Mouse (Mus musculus) urinary bladder, postnatal 10 days (tissue): Measurements from ENCODE around the gene Cnpy2.
"Not testable (repeated sequence)": the region's sequence is repeated elsewhere in the genome, so short reads cannot be mapped to it uniquely, and the experiment has no call there.

Experiments used
- DNase-seq: peaks from one replicate; pipeline ENCODE4 v3.0.0; 2022; ENCODE audit warnings: low spot score

Cnpy2 gene

GRCm38 (mm10) chr10:128322141-128323108, at the start of gene Cnpy2:
Gene Cnpy2, plus strand, starts transcription at chr10:128322459.
- peak; percentile 46 for DNase-seq

- DNase-seq = not testable (repeated sequence)
Measured at GRCm38 (mm10) chr10:128272819-128273439, 49.3 kb upstream of the Cnpy2 start.

- DNase-seq = not testable (repeated sequence)
Measured at GRCm38 (mm10) chr10:128275374-128275773, 46.9 kb upstream of the Cnpy2 start.

GRCm38 (mm10) chr10:128278158-128278557, 44.1 kb upstream of the Cnpy2 start:
- no peak for DNase-seq

- DNase-seq = no peak
Measured at GRCm38 (mm10) chr10:128280943-128281342, 41.3 kb upstream of the Cnpy2 start.

- DNase-seq = no peak
Measured at GRCm38 (mm10) chr10:128281682-128282081, 40.6 kb upstream of the Cnpy2 start.

- DNase-seq = no peak
Measured at GRCm38 (mm10) chr10:128282886-128283450, 39.3 kb upstream of the Cnpy2 start.

GRCm38 (mm10) chr10:128283604-128284579, 38.4 kb upstream of the Cnpy2 start:
- no peak for DNase-seq

GRCm38 (mm10) chr10:128290594-128290993, 31.7 kb upstream of the Cnpy2 start:
- DNase-seq = not testable (repeated sequence)

- no peak for DNase-seq
Measured at GRCm38 (mm10) chr10:128296370-128297090, 25.7 kb upstream of the Cnpy2 start.

- DNase-seq = no peak
Measured at GRCm38 (mm10) chr10:128297221-128297620, 25.0 kb upstream of the Cnpy2 start.

GRCm38 (mm10) chr10:128297622-128298021, 24.6 kb upstream of the Cnpy2 start:
- DNase-seq = no peak

- DNase-seq = no peak
Measured at GRCm38 (mm10) chr10:128298243-128298642, 24.0 kb upstream of the Cnpy2 start.

GRCm38 (mm10) chr10:128298702-128299171, 23.5 kb upstream of the Cnpy2 start, which contains the start of gene Il23a:
Gene Il23a, minus strand, starts transcription at chr10:128298752.
- DNase-seq = no peak

GRCm38 (mm10) chr10:128302357-128302756, 19.9 kb upstream of the Cnpy2 start:
- no peak for DNase-seq

GRCm38 (mm10) chr10:128302785-128303125, 19.5 kb upstream of the Cnpy2 start:
- no peak for DNase-seq

- peak; percentile 98 for DNase-seq
Measured at GRCm38 (mm10) chr10:128303126-128304021, 18.9 kb upstream of the Cnpy2 start, which contains the start of gene Pan2. Gene Pan2, plus strand, starts transcription at chr10:128303335.

- no peak for DNase-seq
Measured at GRCm38 (mm10) chr10:128309654-128310053, 12.6 kb upstream of the Cnpy2 start.

GRCm38 (mm10) chr10:128310177-128310576, 12.1 kb upstream of the Cnpy2 start:
- DNase-seq = no peak

GRCm38 (mm10) chr10:128310902-128311301, 11.4 kb upstream of the Cnpy2 start:
- DNase-seq = no peak
